Mouse (Mus musculus): ENCODE data around the gene Prg2. TPM values are rescaled to one million over a fixed set of nuclear protein-coding genes. Genes with fewer than 3 reads are reported as not detected.

The Prg2 gene
- polyA plus RNA-seq, 1 experiment from 2014 or later, result 0.35 TPM

- 39% methylated on average over 6 of the region's 6 CpGs for WGBS
- H3K27me3 ChIP-seq, result no peaks in the 10 kb centered on the region
- no peaks in the 10 kb centered on the region for H3K9me3 ChIP-seq (replicated peaks)
- H3K9ac ChIP-seq, result no peak overlapping the region
- no peak overlapping the region for H3K4me3 ChIP-seq
- no peak overlapping the region for H3K27ac ChIP-seq
- no peak for ATAC-seq (replicated peaks; ENCODE audit: insufficient number of reproducible peaks, insufficient read depth, low FRiP score, low read depth)
- H3K4me1 ChIP-seq (replicated peaks), result no peaks in the 10 kb centered on the region
- H3K4me2 ChIP-seq, result no peak overlapping the region
- H3K36me3 ChIP-seq, result peaks cover 3% of the 10 kb centered on the region; the same call in 1 of the 2 replicates
These were observed 17.3 kb upstream of the Prg2 start for GRCm38 (mm10) chr2:84962906-84963507.

GRCm38 (mm10) chr2:84964111-84964801 lies 16.0 kb upstream of the Prg2 start:
- H3K4me3 ChIP-seq, result no peak overlapping the region
- no peak for ATAC-seq (replicated peaks; ENCODE audit: insufficient number of reproducible peaks, insufficient read depth, low FRiP score, low read depth)
- H3K9me3 ChIP-seq (replicated peaks), result no peaks in the 10 kb centered on the region
- H3K36me3 ChIP-seq, result no peaks in the 10 kb centered on the region
- 86% methylated on average over 7 of the region's 7 CpGs for WGBS
- no peaks in the 10 kb centered on the region for H3K27me3 ChIP-seq
- H3K9ac ChIP-seq, result no peak overlapping the region
- no peak overlapping the region for H3K27ac ChIP-seq
- H3K4me1 ChIP-seq (replicated peaks), result no peaks in the 10 kb centered on the region
- no peak overlapping the region for H3K4me2 ChIP-seq

GRCm38 (mm10) chr2:84967318-84967991 lies 12.8 kb upstream of the Prg2 start:
- H3K4me1 ChIP-seq (replicated peaks), result no peaks in the 10 kb centered on the region
- no peak overlapping the region for H3K4me3 ChIP-seq
- no peak for ATAC-seq (replicated peaks; ENCODE audit: insufficient number of reproducible peaks, insufficient read depth, low FRiP score, low read depth)
- H3K27ac ChIP-seq, result no peak overlapping the region
- H3K27me3 ChIP-seq, result no peaks in the 10 kb centered on the region
- no peak overlapping the region for H3K9ac ChIP-seq
- 76% methylated on average over 5 of the region's 5 CpGs for WGBS
- no peaks in the 10 kb centered on the region for H3K9me3 ChIP-seq (replicated peaks)
- H3K36me3 ChIP-seq, result no peaks in the 10 kb centered on the region
- no peak overlapping the region for H3K4me2 ChIP-seq

GRCm38 (mm10) chr2:84975580-84975979 lies 4.7 kb upstream of the Prg2 start:
- H3K4me2 ChIP-seq, result no peak overlapping the region
- no peaks in the 10 kb centered on the region for H3K9me3 ChIP-seq (replicated peaks)
- no peaks in the 10 kb centered on the region for H3K4me1 ChIP-seq (replicated peaks)
- no peak for ATAC-seq (replicated peaks; ENCODE audit: insufficient number of reproducible peaks, insufficient read depth, low FRiP score, low read depth)
- H3K27me3 ChIP-seq, result no peaks in the 10 kb centered on the region
- no peak overlapping the region for H3K4me3 ChIP-seq
- H3K9ac ChIP-seq, result no peak overlapping the region
- WGBS, result 82% methylated on average over 2 of the region's 2 CpGs
- H3K36me3 ChIP-seq, result no peaks in the 10 kb centered on the region
- H3K27ac ChIP-seq, result no peak overlapping the region

- no peak within 1 kb of the TSS for H3K9ac ChIP-seq
- no peak within 1 kb of the TSS for H3K27ac ChIP-seq
- no peaks in the 10 kb centered on the region for H3K36me3 ChIP-seq
- no peak within 1 kb of the TSS for H3K4me3 ChIP-seq
- WGBS, result 70% methylated on average over 1 of the region's 1 CpGs
- ATAC-seq (replicated peaks; ENCODE audit: insufficient number of reproducible peaks, insufficient read depth, low FRiP score, low read depth), result no peak
- no peaks in the 10 kb centered on the region for H3K4me1 ChIP-seq (replicated peaks)
- no peaks in the 10 kb centered on the region for H3K9me3 ChIP-seq (replicated peaks)
- no peak within 1 kb of the TSS for H3K4me2 ChIP-seq
- no peaks in the 10 kb centered on the region for H3K27me3 ChIP-seq
These were observed 7.7 kb downstream of the Prg2 start, which contains the start of gene Prg3 for GRCm38 (mm10) chr2:84987930-84988329. Gene Prg3 (plus strand): TSS chr2:84988215.

GRCm38 (mm10) chr2:84996376-84996775 lies 16.1 kb downstream of the Prg2 start:
- Histone ChIP-seq H3K4me3 (no peak overlapping the region), H3K27me3 (no peaks in the 10 kb centered on the region), H3K9ac (no peak overlapping the region), H3K4me1 (replicated peaks) (no peaks in the 10 kb centered on the region), H3K9me3 (replicated peaks) (no peaks in the 10 kb centered on the region), H3K27ac (no peak overlapping the region), H3K4me2 (no peak overlapping the region), H3K36me3 (no peaks in the 10 kb centered on the region)
- WGBS, result 66% methylated on average over 2 of the region's 2 CpGs
- no peak for ATAC-seq (replicated peaks; ENCODE audit: insufficient number of reproducible peaks, insufficient read depth, low FRiP score, low read depth)

GRCm38 (mm10) chr2:84999486-85000181 lies 19.4 kb downstream of the Prg2 start:
- H3K4me2 ChIP-seq, result no peak overlapping the region
- no peaks in the 10 kb centered on the region for H3K9me3 ChIP-seq (replicated peaks)
- no peaks in the 10 kb centered on the region for H3K27me3 ChIP-seq
- no peak overlapping the region for H3K9ac ChIP-seq
- peaks cover 12% of the 10 kb centered on the region; the same call in 1 of the 2 replicates for H3K4me1 ChIP-seq (replicated peaks)
- no peaks in the 10 kb centered on the region for H3K36me3 ChIP-seq
- WGBS, result 59% methylated on average over 3 of the region's 3 CpGs
- ATAC-seq (replicated peaks; ENCODE audit: insufficient number of reproducible peaks, insufficient read depth, low FRiP score, low read depth), result no peak
- H3K4me3 ChIP-seq, result no peak overlapping the region
- H3K27ac ChIP-seq, result peak overlapping the region; percentile 62; the same call in 1 of the 2 replicates

- 77% methylated on average over 13 of the region's 13 CpGs for WGBS
These were observed 21.2 kb downstream of the Prg2 start for GRCm38 (mm10) chr2:85001497-85001896.

GRCm38 (mm10) chr2:85002575-85002974 lies 22.3 kb downstream of the Prg2 start:
- 29% methylated on average over 8 of the region's 8 CpGs for WGBS
- H3K4me2 ChIP-seq, result no peak overlapping the region
- H3K4me3 ChIP-seq, result no peak overlapping the region
- no peak for ATAC-seq (replicated peaks; ENCODE audit: insufficient number of reproducible peaks, insufficient read depth, low FRiP score, low read depth)
- H3K9ac ChIP-seq, result no peak overlapping the region
- H3K36me3 ChIP-seq, result no peaks in the 10 kb centered on the region
- H3K4me1 ChIP-seq (replicated peaks), result peaks cover 12% of the 10 kb centered on the region; the same call in 1 of the 2 replicates
- H3K9me3 ChIP-seq (replicated peaks), result no peaks in the 10 kb centered on the region
- H3K27me3 ChIP-seq, result no peaks in the 10 kb centered on the region
- no peak overlapping the region for H3K27ac ChIP-seq

More at GRCm38 (mm10) chr2:85001497-85001896, 21.2 kb downstream of the Prg2 start:
- Histone ChIP-seq H3K9ac (no peak overlapping the region), H3K9me3 (replicated peaks) (no peaks in the 10 kb centered on the region), H3K27me3 (no peaks in the 10 kb centered on the region), H3K27ac (peak overlapping the region; percentile 39), H3K4me1 (replicated peaks) (peaks cover 12% of the 10 kb centered on the region; the same call in 1 of the 2 replicates), H3K36me3 (no peaks in the 10 kb centered on the region), H3K4me2 (no peak overlapping the region), H3K4me3 (no peak overlapping the region)
- ATAC-seq (replicated peaks; ENCODE audit: insufficient number of reproducible peaks, insufficient read depth, low FRiP score, low read depth), result 0 out of 2 replicates have a peak, but pooled peaks have one; percentile 14

- WGBS, result 76% methylated on average over 4 of the region's 4 CpGs
- H3K27ac ChIP-seq, result no peak overlapping the region
These were observed 24.1 kb downstream of the Prg2 start for GRCm38 (mm10) chr2:85004341-85004740.

GRCm38 (mm10) chr2:85006600-85006999 lies 26.3 kb downstream of the Prg2 start:
- no peaks in the 10 kb centered on the region for H3K36me3 ChIP-seq
- no peak overlapping the region for H3K4me2 ChIP-seq
- peaks cover 21% of the 10 kb centered on the region for H3K4me1 ChIP-seq (replicated peaks)
- H3K27ac ChIP-seq, result no peak overlapping the region
- H3K27me3 ChIP-seq, result no peaks in the 10 kb centered on the region
- no peak overlapping the region for H3K4me3 ChIP-seq
- no peak overlapping the region for H3K9ac ChIP-seq
- WGBS, result 62% methylated on average over 7 of the region's 7 CpGs
- no peaks in the 10 kb centered on the region for H3K9me3 ChIP-seq (replicated peaks)
- no peak for ATAC-seq (replicated peaks; ENCODE audit: insufficient number of reproducible peaks, insufficient read depth, low FRiP score, low read depth)

More at GRCm38 (mm10) chr2:85004341-85004740, 24.1 kb downstream of the Prg2 start:
- no peaks in the 10 kb centered on the region for H3K9me3 ChIP-seq (replicated peaks)
- ATAC-seq (replicated peaks; ENCODE audit: insufficient number of reproducible peaks, insufficient read depth, low FRiP score, low read depth), result no peak
- H3K27me3 ChIP-seq, result no peaks in the 10 kb centered on the region
- no peak overlapping the region for H3K4me3 ChIP-seq
- H3K4me1 ChIP-seq (replicated peaks), result peaks cover 12% of the 10 kb centered on the region; the same call in 1 of the 2 replicates
- H3K36me3 ChIP-seq, result no peaks in the 10 kb centered on the region
- H3K4me2 ChIP-seq, result no peak overlapping the region
- H3K9ac ChIP-seq, result no peak overlapping the region

Data from heart, embryonic 15.5 days (tissue).